9 mouse cellular contexts compared by ENCODE assay signal in the genomic region with DNA sequence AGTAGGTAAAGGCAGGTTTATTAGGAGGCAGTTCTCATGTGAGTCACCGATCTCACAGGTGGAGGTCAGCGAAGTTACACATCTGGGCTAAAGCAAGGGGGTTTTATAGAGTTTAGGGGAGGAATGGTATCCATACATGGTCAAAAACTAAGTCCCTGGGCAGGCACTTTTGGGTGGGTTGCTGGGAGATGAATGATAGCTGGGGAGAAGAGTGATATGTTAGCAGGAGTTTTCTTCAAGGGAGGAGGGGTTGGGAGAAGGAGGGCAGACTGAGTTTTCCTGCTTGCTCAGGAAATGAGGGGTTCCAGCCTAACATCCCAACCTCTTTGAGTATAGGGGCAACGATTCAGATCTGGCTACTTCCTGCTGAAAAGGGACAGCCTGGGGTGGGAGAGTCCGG. TPM values are rescaled to one million over a fixed set of nuclear protein-coding genes. Genes with fewer than 3 reads are reported as not detected.
A peak's percentile ranks its signal among the peaks of the same experiment; 100 is the strongest.
DNase-seq lines count a peak whose midpoint lies in the region; ATAC-seq and TF ChIP-seq lines count a peak whose summit lies in the region.
"Had no signal": no experiment of that assay in that cellular context is flagged by ENCODE, and none has a peak within 500 bp of the region (broad histone marks: within the 10 kb centered on the region; RNA-seq: fewer than 3 reads in every experiment).

A gene (plus strand): TSS at position 301 of the 400 bp plus-strand sequence.

- 51% methylated on average over 4 of the region's 4 CpGs for WGBS in spleen, adult 2 months
- WGBS in limb, embryonic 15.5 days = 20% methylated on average over 4 of the region's 4 CpGs
- 19% methylated on average over 4 of the region's 4 CpGs for WGBS in stomach, postnatal 0 days

- peak within 1 kb of the TSS; percentile 84 for H3K4me2 ChIP-seq in limb, embryonic 15.5 days
- peak within 1 kb of the TSS; percentile 79 for H3K4me2 ChIP-seq in stomach, postnatal 0 days (replicated peaks; ENCODE audit: low read depth)

- H3K27me3 ChIP-seq in spleen, adult 2 months (ENCODE audit: control insufficient read depth, insufficient read depth, low read length) = peaks cover 10% of the 10 kb centered on the region; the same call in 1 of the 2 replicates
- no peaks in the 10 kb centered on the region for H3K27me3 ChIP-seq in limb, embryonic 15.5 days
- H3K27me3 ChIP-seq in stomach, postnatal 0 days (ENCODE audit: control insufficient read depth, insufficient read depth, low read length) = no peaks in the 10 kb centered on the region

- TF ChIP-seq EP300 in stomach, postnatal 0 days (optimal IDR thresholded peaks at IDR 0.05) = no peak

- no peaks in the 10 kb centered on the region for H3K36me3 ChIP-seq in spleen, adult 2 months (ENCODE audit: control insufficient read depth, insufficient read depth, low read length)
- no peaks in the 10 kb centered on the region for H3K36me3 ChIP-seq in limb, embryonic 15.5 days
- no peaks in the 10 kb centered on the region for H3K36me3 ChIP-seq in stomach, postnatal 0 days (ENCODE audit: control insufficient read depth, insufficient read depth, low read length)

- H3K4me1 ChIP-seq in spleen, adult 2 months (ENCODE audit: control insufficient read depth, insufficient read depth, insufficient read length) = no peaks in the 10 kb centered on the region; the same call in none of the 2 replicates
- peaks cover 37% of the 10 kb centered on the region for H3K4me1 ChIP-seq in limb, embryonic 15.5 days
- H3K4me1 ChIP-seq in stomach, postnatal 0 days (replicated peaks; ENCODE audit: control insufficient read depth, insufficient read depth) = peaks cover 3% of the 10 kb centered on the region; the same call in 1 of the 2 replicates

- no peaks in the 10 kb centered on the region for H3K9me3 ChIP-seq in limb, embryonic 15.5 days
- H3K9me3 ChIP-seq in stomach, postnatal 0 days (ENCODE audit: control insufficient read depth, low read length) = no peaks in the 10 kb centered on the region

- H3K9ac ChIP-seq in limb, embryonic 15.5 days = peak within 1 kb of the TSS; percentile 90
- peak within 1 kb of the TSS; percentile 94 for H3K9ac ChIP-seq in stomach, postnatal 0 days (ENCODE audit: low read length)

- H3K27ac ChIP-seq in gastrocnemius, adult 2 months = peak within 1 kb of the TSS; percentile 88
- H3K27ac ChIP-seq in spleen, adult 2 months (ENCODE audit: insufficient read depth, low read length) = peak within 1 kb of the TSS; percentile 50
- H3K27ac ChIP-seq in limb, embryonic 15.5 days = peak within 1 kb of the TSS; percentile 96
- H3K27ac ChIP-seq in stomach, postnatal 0 days (replicated peaks) = peak within 1 kb of the TSS; percentile 98

- DNase-seq in gastrocnemius, adult 2 months = no peak
- DNase-seq in gastrocnemius, postnatal 14 days = no peak
- DNase-seq in spleen, adult 2 months (ENCODE audit: low read depth in 1 of 2, low spot score in 2 of 2) = no peak
- DNase-seq in spleen, postnatal 4 days (ENCODE audit: low spot score in 2 of 2) = no peak
- no peak for DNase-seq in stomach, postnatal 0 days (ENCODE audit: low spot score)
- DNase-seq in thymus, postnatal 10 days (ENCODE audit: low spot score in 2 of 2) = no peak
- no peak for DNase-seq in layer of hippocampus, postnatal 14 days (ENCODE audit: low spot score in 2 of 2)

- ATAC-seq in limb, embryonic 15.5 days (ENCODE audit: insufficient number of reproducible peaks, low FRiP score, low TSS enrichment, low read depth) = no peak
- ATAC-seq in stomach, postnatal 0 days (ENCODE audit: low FRiP score, low TSS enrichment) = no peak

- intact Hi-C loops in gastrocnemius, adult 2 months (cut with DNase I) = no loop called here
- intact Hi-C loops in gastrocnemius, postnatal 14 days (cut with DNase I; ENCODE audit: low total_unique reads) = no loop called here

- no peak for TF ChIP-seq POLR2A in spleen, adult 2 months (IDR thresholded peaks at IDR 0.05; ENCODE audit: low read depth, low read length)

- TF ChIP-seq CTCF in gastrocnemius, adult 2 months (IDR thresholded peaks at IDR 0.05) = no peak
- no peak for TF ChIP-seq CTCF in spleen, adult 2 months (IDR thresholded peaks at IDR 0.05; ENCODE audit: extremely low read depth, insufficient read depth, insufficient read length, insufficient replicate concordance)
- no peak for TF ChIP-seq CTCF in stomach, postnatal 0 days (IDR thresholded peaks at IDR 0.05; ENCODE audit: low read depth)

- peak within 1 kb of the TSS; percentile 85 for H3K4me3 ChIP-seq in gastrocnemius, adult 2 months
- H3K4me3 ChIP-seq in spleen, adult 2 months (ENCODE audit: extremely low read depth, insufficient read depth, insufficient read length) = peak within 1 kb of the TSS; percentile 80
- H3K4me3 ChIP-seq in limb, embryonic 15.5 days = peak within 1 kb of the TSS; percentile 80
- peak within 1 kb of the TSS; percentile 96 for H3K4me3 ChIP-seq in stomach, postnatal 0 days (ENCODE audit: low read depth, low read length)

RNA-seq across cellular contexts. Expression of the gene that starts here (rescaled TPM):
- total RNA-seq in gastrocnemius, adult 2 months (2021) = not detected
- total RNA-seq in gastrocnemius, postnatal 14 days (2021) = not detected
- 0.12 TPM in 1 of 2 replicates, not detected in the other for polyA plus RNA-seq in spleen, adult 2 months (2012; rRNA removed)
- polyA plus RNA-seq in limb, embryonic 15.5 days (2015; fragmentation: Nextera tagmentation; extraction: Ambion mirVana) = 0.10 TPM in 1 of 2 replicates, not detected in the other
- polyA plus RNA-seq in stomach, postnatal 0 days (2015; fragmentation: Nextera tagmentation; extraction: Ambion mirVana) = 0.38 TPM in 2 replicates
- 1 to 10 TPM; 2.9 to 4.2 TPM for total RNA-seq in layer of hippocampus, postnatal 14 days (2021)
- total RNA-seq: hematopoietic stem cell, adult 5-6 weeks had no signal
